Mouse (Mus musculus): ENCODE results near the gene Inhbb. TPM values are rescaled to one million over a fixed set of nuclear protein-coding genes. Genes with fewer than 3 reads are reported as not detected.

Gene Inhbb
- polyA plus RNA-seq, 1 experiment from 2014 or later: 0.17 TPM

GRCm38 (mm10) chr1:119417542-119417941 is 4.5 kb downstream of the Inhbb start:
- Histone ChIP-seq H3K27me3 (ENCODE audit: control insufficient read depth, insufficient read depth, low read length) (peaks cover 36% of the 10 kb centered on the region), H3K9me3 (replicated peaks; ENCODE audit: control insufficient read depth, low read length) (no peaks in the 10 kb centered on the region), H3K4me2 (ENCODE audit: low read depth, low read length) (no peak overlapping the region), H3K27ac (replicated peaks; ENCODE audit: low read depth, low read length) (no peak overlapping the region), H3K4me1 (ENCODE audit: control insufficient read depth, insufficient read depth, low read length) (peaks cover 9% of the 10 kb centered on the region), H3K36me3 (replicated peaks; ENCODE audit: control insufficient read depth, insufficient read depth, low read depth, low read length) (no peaks in the 10 kb centered on the region), H3K4me3 (ENCODE audit: low read depth, low read length) (no peak overlapping the region), H3K9ac (replicated peaks; ENCODE audit: low read length) (no peak overlapping the region)
- WGBS: 70% methylated on average over 20 of the region's 20 CpGs
- no peak for ATAC-seq (replicated peaks; ENCODE audit: insufficient number of reproducible peaks, low FRiP score, low TSS enrichment, low read depth)
- DNase-seq (ENCODE audit: low spot score): no peak

- WGBS: 91% methylated on average over 8 of the region's 8 CpGs
- Histone ChIP-seq H3K27ac (replicated peaks; ENCODE audit: low read depth, low read length) (no peak overlapping the region), H3K4me2 (ENCODE audit: low read depth, low read length) (no peak overlapping the region), H3K4me3 (ENCODE audit: low read depth, low read length) (no peak overlapping the region), H3K36me3 (replicated peaks; ENCODE audit: control insufficient read depth, insufficient read depth, low read depth, low read length) (no peaks in the 10 kb centered on the region), H3K4me1 (ENCODE audit: control insufficient read depth, insufficient read depth, low read length) (peaks cover 8% of the 10 kb centered on the region), H3K9ac (replicated peaks; ENCODE audit: low read length) (no peak overlapping the region), H3K9me3 (replicated peaks; ENCODE audit: control insufficient read depth, low read length) (no peaks in the 10 kb centered on the region), H3K27me3 (ENCODE audit: control insufficient read depth, insufficient read depth, low read length) (peaks cover 27% of the 10 kb centered on the region)
- no peak for ATAC-seq (replicated peaks; ENCODE audit: insufficient number of reproducible peaks, low FRiP score, low TSS enrichment, low read depth)
- DNase-seq (ENCODE audit: low spot score): no peak
Observed at GRCm38 (mm10) chr1:119416610-119417009, 5.4 kb downstream of the Inhbb start.

GRCm38 (mm10) chr1:119416177-119416576 is 5.9 kb downstream of the Inhbb start:
- H3K27me3 ChIP-seq (ENCODE audit: control insufficient read depth, insufficient read depth, low read length): peaks cover 22% of the 10 kb centered on the region
- ATAC-seq (replicated peaks; ENCODE audit: insufficient number of reproducible peaks, low FRiP score, low TSS enrichment, low read depth) (no peak), DNase-seq (ENCODE audit: low spot score) (no peak)
- no peak overlapping the region for H3K4me2 ChIP-seq (ENCODE audit: low read depth, low read length)
- H3K9me3 ChIP-seq (replicated peaks; ENCODE audit: control insufficient read depth, low read length): no peaks in the 10 kb centered on the region
- no peak overlapping the region for H3K4me3 ChIP-seq (ENCODE audit: low read depth, low read length)
- no peak overlapping the region for H3K9ac ChIP-seq (replicated peaks; ENCODE audit: low read length)
- WGBS: 72% methylated on average over 7 of the region's 7 CpGs
- peaks cover 5% of the 10 kb centered on the region; the same call in 1 of the 2 replicates for H3K4me1 ChIP-seq (ENCODE audit: control insufficient read depth, insufficient read depth, low read length)
- H3K36me3 ChIP-seq (replicated peaks; ENCODE audit: control insufficient read depth, insufficient read depth, low read depth, low read length): no peaks in the 10 kb centered on the region
- no peak overlapping the region for H3K27ac ChIP-seq (replicated peaks; ENCODE audit: low read depth, low read length)

- peaks cover 12% of the 10 kb centered on the region for H3K27me3 ChIP-seq (ENCODE audit: control insufficient read depth, insufficient read depth, low read length)
- ATAC-seq (replicated peaks; ENCODE audit: insufficient number of reproducible peaks, low FRiP score, low TSS enrichment, low read depth): no peak
Observed at GRCm38 (mm10) chr1:119415151-119415550, 6.9 kb downstream of the Inhbb start.

GRCm38 (mm10) chr1:119410661-119411060 is 11.4 kb downstream of the Inhbb start:
- no peaks in the 10 kb centered on the region for H3K9me3 ChIP-seq (replicated peaks; ENCODE audit: control insufficient read depth, low read length)
- 81% methylated on average over 5 of the region's 5 CpGs for WGBS
- H3K9ac ChIP-seq (replicated peaks; ENCODE audit: low read length): no peak overlapping the region
- no peaks in the 10 kb centered on the region for H3K27me3 ChIP-seq (ENCODE audit: control insufficient read depth, insufficient read depth, low read length)
- H3K27ac ChIP-seq (replicated peaks; ENCODE audit: low read depth, low read length): no peak overlapping the region
- ATAC-seq (replicated peaks; ENCODE audit: insufficient number of reproducible peaks, low FRiP score, low TSS enrichment, low read depth) (no peak), DNase-seq (ENCODE audit: low spot score) (no peak)
- no peak overlapping the region for H3K4me3 ChIP-seq (ENCODE audit: low read depth, low read length)
- H3K4me2 ChIP-seq (ENCODE audit: low read depth, low read length): no peak overlapping the region
- no peaks in the 10 kb centered on the region for H3K4me1 ChIP-seq (ENCODE audit: control insufficient read depth, insufficient read depth, low read length)
- no peaks in the 10 kb centered on the region for H3K36me3 ChIP-seq (replicated peaks; ENCODE audit: control insufficient read depth, insufficient read depth, low read depth, low read length)

More at GRCm38 (mm10) chr1:119415151-119415550, 6.9 kb downstream of the Inhbb start:
- Histone ChIP-seq H3K4me2 (ENCODE audit: low read depth, low read length) (no peak overlapping the region), H3K36me3 (replicated peaks; ENCODE audit: control insufficient read depth, insufficient read depth, low read depth, low read length) (no peaks in the 10 kb centered on the region), H3K27ac (replicated peaks; ENCODE audit: low read depth, low read length) (no peak overlapping the region), H3K4me1 (ENCODE audit: control insufficient read depth, insufficient read depth, low read length) (no peaks in the 10 kb centered on the region), H3K9me3 (replicated peaks; ENCODE audit: control insufficient read depth, low read length) (no peaks in the 10 kb centered on the region), H3K9ac (replicated peaks; ENCODE audit: low read length) (no peak overlapping the region), H3K4me3 (ENCODE audit: low read depth, low read length) (no peak overlapping the region)
- 78% methylated on average over 8 of the region's 8 CpGs for WGBS
- DNase-seq (ENCODE audit: low spot score): no peak

- Histone ChIP-seq H3K9ac (replicated peaks; ENCODE audit: low read length) (no peak overlapping the region), H3K36me3 (replicated peaks; ENCODE audit: control insufficient read depth, insufficient read depth, low read depth, low read length) (no peaks in the 10 kb centered on the region), H3K9me3 (replicated peaks; ENCODE audit: control insufficient read depth, low read length) (no peaks in the 10 kb centered on the region), H3K4me2 (ENCODE audit: low read depth, low read length) (no peak overlapping the region), H3K4me1 (ENCODE audit: control insufficient read depth, insufficient read depth, low read length) (no peaks in the 10 kb centered on the region), H3K27ac (replicated peaks; ENCODE audit: low read depth, low read length) (no peak overlapping the region), H3K4me3 (ENCODE audit: low read depth, low read length) (no peak overlapping the region), H3K27me3 (ENCODE audit: control insufficient read depth, insufficient read depth, low read length) (no peaks in the 10 kb centered on the region)
- ATAC-seq (replicated peaks; ENCODE audit: insufficient number of reproducible peaks, low FRiP score, low TSS enrichment, low read depth) (no peak; the same call in 1 of the 2 replicates), DNase-seq (ENCODE audit: low spot score) (no peak)
- WGBS: 51% methylated on average over 5 of the region's 5 CpGs
Observed at GRCm38 (mm10) chr1:119409599-119410168, 12.4 kb downstream of the Inhbb start.

- DNase-seq (ENCODE audit: low spot score) (no peak), ATAC-seq (replicated peaks; ENCODE audit: insufficient number of reproducible peaks, low FRiP score, low TSS enrichment, low read depth) (no peak)
- Histone ChIP-seq H3K27me3 (ENCODE audit: control insufficient read depth, insufficient read depth, low read length) (no peaks in the 10 kb centered on the region), H3K27ac (replicated peaks; ENCODE audit: low read depth, low read length) (no peak overlapping the region), H3K4me1 (ENCODE audit: control insufficient read depth, insufficient read depth, low read length) (no peaks in the 10 kb centered on the region), H3K9me3 (replicated peaks; ENCODE audit: control insufficient read depth, low read length) (no peaks in the 10 kb centered on the region), H3K9ac (replicated peaks; ENCODE audit: low read length) (no peak overlapping the region), H3K4me3 (ENCODE audit: low read depth, low read length) (no peak overlapping the region), H3K36me3 (replicated peaks; ENCODE audit: control insufficient read depth, insufficient read depth, low read depth, low read length) (no peaks in the 10 kb centered on the region), H3K4me2 (ENCODE audit: low read depth, low read length) (no peak overlapping the region)
- 69% methylated on average over 7 of the region's 7 CpGs for WGBS
Observed at GRCm38 (mm10) chr1:119409106-119409505, 12.9 kb downstream of the Inhbb start.

- H3K27me3 ChIP-seq (ENCODE audit: control insufficient read depth, insufficient read depth, low read length): no peaks in the 10 kb centered on the region
- no peak overlapping the region for H3K27ac ChIP-seq (replicated peaks; ENCODE audit: low read depth, low read length)
- DNase-seq (ENCODE audit: low spot score) (no peak), ATAC-seq (replicated peaks; ENCODE audit: insufficient number of reproducible peaks, low FRiP score, low TSS enrichment, low read depth) (no peak)
- H3K36me3 ChIP-seq (replicated peaks; ENCODE audit: control insufficient read depth, insufficient read depth, low read depth, low read length): no peaks in the 10 kb centered on the region
- H3K4me1 ChIP-seq (ENCODE audit: control insufficient read depth, insufficient read depth, low read length): no peaks in the 10 kb centered on the region
- 46% methylated on average over 6 of the region's 6 CpGs for WGBS
- H3K4me2 ChIP-seq (ENCODE audit: low read depth, low read length): no peak overlapping the region
- no peak overlapping the region for H3K9ac ChIP-seq (replicated peaks; ENCODE audit: low read length)
- no peak overlapping the region for H3K4me3 ChIP-seq (ENCODE audit: low read depth, low read length)
- H3K9me3 ChIP-seq (replicated peaks; ENCODE audit: control insufficient read depth, low read length): no peaks in the 10 kb centered on the region
Observed at GRCm38 (mm10) chr1:119407691-119408315, 14.2 kb downstream of the Inhbb start.
